Mouse (Mus musculus) stomach, postnatal 0 days (tissue): ENCODE data around the gene Tsn.

Experiments used
- CTCF ChIP-seq: IDR thresholded peaks from 2 replicates; pipeline ENCODE4 v1.5.1; 2016; ENCODE audit warnings: antibody characterized with exemption, low read depth, mild to moderate bottlenecking, moderate library complexity
- EP300 ChIP-seq: optimal IDR thresholded peaks from 2 replicates; pipeline ENCODE3; 2016; ENCODE audit warnings: antibody characterized with exemption

DNA sequence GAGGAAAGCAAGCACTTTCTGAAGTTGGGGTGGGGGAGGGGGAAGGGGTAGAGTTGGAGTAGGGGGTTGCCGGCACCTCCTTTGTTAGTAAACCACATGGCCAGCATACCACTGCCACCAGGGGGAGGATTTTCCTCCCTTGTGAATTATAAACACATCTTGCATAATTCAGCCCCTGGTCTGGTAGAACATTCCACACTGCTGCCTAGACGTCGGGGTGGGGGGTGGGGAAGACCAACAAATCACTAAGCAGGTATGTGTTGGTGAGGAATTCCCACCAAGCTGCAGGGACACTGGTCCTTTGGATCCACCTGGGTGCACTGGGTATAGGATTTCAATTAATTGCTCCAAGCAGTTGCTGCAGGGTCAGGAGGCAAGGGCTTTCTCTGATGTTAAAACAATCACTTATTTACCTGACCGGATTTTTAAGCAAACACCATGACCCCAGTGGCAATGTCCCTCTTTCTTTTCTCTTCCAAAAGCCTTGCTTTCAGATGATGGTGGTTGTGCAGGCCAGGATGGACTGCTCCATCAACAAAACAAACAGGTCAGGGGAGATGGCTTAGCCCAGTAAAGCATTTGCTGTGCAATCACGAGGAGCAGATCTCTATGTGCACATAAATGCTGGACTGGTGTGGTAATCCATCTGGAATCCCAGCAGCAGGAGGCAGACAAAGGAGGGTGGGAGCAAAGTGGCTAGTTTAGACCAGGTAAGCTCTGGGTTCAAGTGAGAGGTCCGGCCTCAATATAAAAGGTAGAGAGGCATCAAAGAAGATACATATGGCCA, 32.3 kb upstream of the Tsn start:
- TF ChIP-seq EP300 (no peak), CTCF (peak; percentile 37)
